Mouse (Mus musculus): Measurements from ENCODE around the gene Rassf2.

- TF ChIP-seq CTCF (IDR thresholded peaks at IDR 0.05; ENCODE audit: low read depth) (no peak), EP300 (IDR thresholded peaks at IDR 0.05; ENCODE audit: low read depth) (no peak)
These were observed 85.7 kb downstream of the Rassf2 start for GRCm38 (mm10) chr2:131944370-131944769.
